Mouse (Mus musculus) C2C12 (cell line): ENCODE data around the gene Ddx27. TPM values are rescaled to one million over a fixed set of nuclear protein-coding genes. Genes with fewer than 3 reads are reported as not detected.

Source experiments
- H3K27me3 ChIP-seq: one replicate; pipeline ENCODE4 v1.6.1; 2011; ENCODE audit not compliant: control insufficient read depth, insufficient read depth, insufficient read length
- H3K36me3 ChIP-seq: one replicate; pipeline ENCODE4 v1.6.1; 2011; ENCODE audit not compliant: control insufficient read depth, insufficient read depth
- H3K4me3 ChIP-seq: one replicate; pipeline ENCODE4 v1.5.1; 2011; ENCODE audit warnings: mild to moderate bottlenecking, control low read depth; ENCODE audit not compliant: poor library complexity, insufficient read depth, severe bottlenecking
- H3K79me2 ChIP-seq: one replicate; pipeline ENCODE4 v1.6.1; 2011; ENCODE audit not compliant: control insufficient read depth, insufficient read depth
- H3K79me3 ChIP-seq: one replicate; pipeline ENCODE4 v1.6.1; 2011; ENCODE audit warnings: low read depth, control low read depth
- H3ac ChIP-seq: one replicate; pipeline ENCODE3; 2011; ENCODE audit warnings: low read depth; ENCODE audit not compliant: control insufficient read depth, insufficient read length
- CEBPB ChIP-seq: IDR thresholded peaks from one replicate; pipeline ENCODE4 v1.6.1; 2011; ENCODE audit warnings: low read depth, mild to moderate bottlenecking, control low read depth, moderate library complexity
- CTCF ChIP-seq: IDR thresholded peaks from one replicate; pipeline ENCODE4 v1.5.1; 2011; ENCODE audit not compliant: control insufficient read depth, insufficient read depth, insufficient read length
- FOSL1 ChIP-seq: IDR thresholded peaks from one replicate; pipeline ENCODE4 v1.8.0; 2011; ENCODE audit warnings: mild to moderate bottlenecking, low read length; ENCODE audit not compliant: poor library complexity, insufficient read depth, severe bottlenecking
- MAX ChIP-seq: IDR thresholded peaks from one replicate; pipeline ENCODE4 v1.6.1; 2011; ENCODE audit warnings: mild to moderate bottlenecking, control low read depth
- MYOD1 ChIP-seq: IDR thresholded peaks from one replicate; pipeline ENCODE4 v1.6.1; 2011; ENCODE audit warnings: low read depth; ENCODE audit not compliant: control insufficient read depth, insufficient read length
- MYOG ChIP-seq: IDR thresholded peaks from one replicate; pipeline ENCODE4 v1.6.1; 2011; ENCODE audit not compliant: control insufficient read depth, insufficient read length; ENCODE audit errors: extremely low read depth
- USF1 ChIP-seq: IDR thresholded peaks from one replicate; pipeline ENCODE4 v1.6.1; 2011; ENCODE audit warnings: low read depth, mild to moderate bottlenecking, control low read depth, moderate library complexity
- polyA plus RNA-seq: library from polyadenylated mRNA; unstranded; fragments of >200 nt; fragmentation: generic; extraction: Trizol; gene quantifications from one replicate; pipeline ENCODE4 v1.2.1, GENCODE M21; 2012; ENCODE audit warnings: missing spikeins

Ddx27 gene
- polyA plus RNA-seq, 1 experiment: 76.4 TPM

- no peaks in the 10 kb centered on the region for H3K27me3 ChIP-seq
- no peaks in the 10 kb centered on the region for H3K79me3 ChIP-seq
- H3K4me3 ChIP-seq: no peak overlapping the region
- H3K79me2 ChIP-seq: no peaks in the 10 kb centered on the region
- no peak overlapping the region for H3ac ChIP-seq
- peaks cover 99% of the 10 kb centered on the region for H3K36me3 ChIP-seq
- no peak for TF ChIP-seq USF1
- no peak for TF ChIP-seq MYOG
- no peak for TF ChIP-seq CEBPB
- TF ChIP-seq CTCF: no peak
- no peak for TF ChIP-seq MYOD1
- TF ChIP-seq FOSL1: no peak
- TF ChIP-seq MAX: no peak
These were observed 22.7 kb downstream of the Ddx27 start for GRCm38 (mm10) chr2:167037710-167038109.

- TF ChIP-seq MYOG: no peak
- TF ChIP-seq CEBPB: no peak
- H3K79me3 ChIP-seq: no peaks in the 10 kb centered on the region
- peaks cover 99% of the 10 kb centered on the region for H3K36me3 ChIP-seq
- no peaks in the 10 kb centered on the region for H3K27me3 ChIP-seq
- no peak overlapping the region for H3K4me3 ChIP-seq
- no peaks in the 10 kb centered on the region for H3K79me2 ChIP-seq
- H3ac ChIP-seq: no peak overlapping the region
These were observed 23.3 kb downstream of the Ddx27 start for GRCm38 (mm10) chr2:167038297-167038696.

GRCm38 (mm10) chr2:167038716-167039115 lies 23.7 kb downstream of the Ddx27 start:
- TF ChIP-seq MAX (no peak), MYOD1 (no peak), MYOG (no peak)
- no peak overlapping the region for H3ac ChIP-seq
- peaks cover 99% of the 10 kb centered on the region for H3K36me3 ChIP-seq

GRCm38 (mm10) chr2:167039386-167039785 lies 24.4 kb downstream of the Ddx27 start:
- peaks cover 99% of the 10 kb centered on the region for H3K36me3 ChIP-seq
- TF ChIP-seq FOSL1: no peak
- no peak for TF ChIP-seq CTCF
- TF ChIP-seq MYOD1: no peak
- TF ChIP-seq MAX: no peak
- no peak for TF ChIP-seq MYOG
- no peak for TF ChIP-seq USF1
- TF ChIP-seq CEBPB: no peak
- H3K79me2 ChIP-seq: no peaks in the 10 kb centered on the region
- no peaks in the 10 kb centered on the region for H3K79me3 ChIP-seq
- no peak overlapping the region for H3ac ChIP-seq
- no peak overlapping the region for H3K4me3 ChIP-seq
- no peaks in the 10 kb centered on the region for H3K27me3 ChIP-seq

More at GRCm38 (mm10) chr2:167038716-167039115, 23.7 kb downstream of the Ddx27 start:
- no peak overlapping the region for H3K4me3 ChIP-seq
- no peaks in the 10 kb centered on the region for H3K79me2 ChIP-seq
- no peaks in the 10 kb centered on the region for H3K27me3 ChIP-seq
- no peaks in the 10 kb centered on the region for H3K79me3 ChIP-seq

- Histone ChIP-seq H3K4me3 (no peak overlapping the region), H3K79me2 (no peaks in the 10 kb centered on the region), H3ac (no peak overlapping the region), H3K27me3 (no peaks in the 10 kb centered on the region), H3K36me3 (peaks cover 93% of the 10 kb centered on the region), H3K79me3 (no peaks in the 10 kb centered on the region)
- no peak for TF ChIP-seq FOSL1
- no peak for TF ChIP-seq CEBPB
- TF ChIP-seq MYOG: no peak
- no peak for TF ChIP-seq MYOD1
- TF ChIP-seq CTCF: no peak
- TF ChIP-seq MAX: no peak
- TF ChIP-seq USF1: no peak
These were observed 28.6 kb downstream of the Ddx27 start for GRCm38 (mm10) chr2:167043400-167044121.

GRCm38 (mm10) chr2:167048223-167048622 lies 33.2 kb downstream of the Ddx27 start:
- Histone ChIP-seq H3K79me3 (peaks cover 15% of the 10 kb centered on the region), H3K79me2 (peaks cover 40% of the 10 kb centered on the region), H3K4me3 (no peak overlapping the region), H3K27me3 (no peaks in the 10 kb centered on the region), H3K36me3 (peaks cover 82% of the 10 kb centered on the region), H3ac (no peak overlapping the region)
- TF ChIP-seq CEBPB: no peak
- TF ChIP-seq CTCF: no peak
